Mouse (Mus musculus) MEL (cell line): ENCODE measurements around the gene Fhl2. TPM values are rescaled to one million over a fixed set of nuclear protein-coding genes. Genes with fewer than 3 reads are reported as not detected.

ENCODE experiments used
- DNase-seq: peaks from one replicate; pipeline ENCODE4 v3.0.0; 2011; ENCODE audit warnings: low read depth, low spot score
- H3K27ac ChIP-seq: 2 replicates; pipeline ENCODE4 v1.5.1; 2012; ENCODE audit warnings: low read depth, mild to moderate bottlenecking, control low read depth, low read length, moderate library complexity; ENCODE audit not compliant: control insufficient read depth
- H3K27me3 ChIP-seq, 2 experiments: fragments of 150-350 bp in 1 of 2; sonication (generic) in 1 of 2; 2 replicates each; pipeline ENCODE4 v1.6.1; 2012; ENCODE audit warnings: low read length in 2 of 2, mild to moderate bottlenecking in 2 of 2, improper control_type of control experiment in 1 of 2, moderate library complexity in 1 of 2; ENCODE audit not compliant: insufficient read depth in 2 of 2, control insufficient read depth in 1 of 2
- H3K36me3 ChIP-seq, 2 experiments: 2 replicates each; pipeline ENCODE4 v1.6.1; 2012 to 2014; ENCODE audit warnings: low read length in 2 of 2, improper control_type of control experiment in 1 of 2, inconsistent platforms in 1 of 2, mild to moderate bottlenecking in 1 of 2; ENCODE audit not compliant: insufficient read depth in 2 of 2, control insufficient read depth in 1 of 2
- H3K4me1 ChIP-seq, 2 experiments: fragments of 150-350 bp in 1 of 2; sonication (generic) in 1 of 2; 2 replicates each; pipeline ENCODE4 v1.6.1; 2012; ENCODE audit warnings: low read length in 2 of 2, improper control_type of control experiment in 1 of 2, mild to moderate bottlenecking in 1 of 2; ENCODE audit not compliant: insufficient read depth in 2 of 2, control insufficient read depth in 1 of 2
- H3K4me3 ChIP-seq, 2 experiments: fragments of 150-350 bp in 1 of 2; sonication (generic) in 1 of 2; 2 replicates each; pipeline ENCODE4 v1.5.1; 2012; ENCODE audit warnings: low read depth in 2 of 2, low read length in 2 of 2, mild to moderate bottlenecking in 2 of 2, moderate library complexity in 2 of 2, control low read depth in 1 of 2, improper control_type of control experiment in 1 of 2; ENCODE audit not compliant: control insufficient read depth in 1 of 2, insufficient read depth in 1 of 2
- H3K79me2 ChIP-seq: 2 replicates; pipeline ENCODE4 v1.6.1; 2012; ENCODE audit warnings: mild to moderate bottlenecking, low read length, moderate library complexity; ENCODE audit not compliant: control insufficient read depth, poor library complexity, insufficient read depth
- H3K9ac ChIP-seq: 2 replicates; pipeline ENCODE4 v1.6.1; 2012; ENCODE audit warnings: low read depth, mild to moderate bottlenecking, control low read depth, low read length, moderate library complexity; ENCODE audit not compliant: control insufficient read depth, poor library complexity, severe bottlenecking
- H3K9me3 ChIP-seq: fragments of 150-350 bp; sonication (generic); replicated peaks from 2 replicates; pipeline ENCODE4 v1.6.1; 2012; ENCODE audit warnings: mild to moderate bottlenecking, low read length, improper control_type of control experiment, moderate library complexity; ENCODE audit not compliant: insufficient read depth
- CHD1 ChIP-seq: IDR thresholded peaks from 2 replicates; pipeline ENCODE4 v1.6.1; 2012; ENCODE audit warnings: low read depth, mild to moderate bottlenecking, inconsistent platforms, low read length, improper control_type of control experiment
- CTCF ChIP-seq, 3 experiments: IDR thresholded peaks in 2 of 3; conservative IDR thresholded peaks in 1 of 3; 2 replicates each; pipeline ENCODE4 v1.5.1; 2011 to 2012; ENCODE audit warnings: low read length in 3 of 3, low read depth in 2 of 3, mild to moderate bottlenecking in 2 of 3, improper control_type of control experiment in 1 of 3, inconsistent platforms in 1 of 3, mixed read lengths in 1 of 3, moderate library complexity in 1 of 3; ENCODE audit not compliant: control insufficient read depth in 1 of 3, insufficient read depth in 1 of 3, poor library complexity in 1 of 3, severe bottlenecking in 1 of 3
- ETS1 ChIP-seq: IDR thresholded peaks from 2 replicates; pipeline ENCODE4 v1.6.1; 2012; ENCODE audit warnings: low read depth, mild to moderate bottlenecking, inconsistent platforms, low read length, improper control_type of control experiment, moderate library complexity
- GATA1 ChIP-seq: IDR thresholded peaks from 2 replicates; pipeline ENCODE4 v1.6.1; 2011; ENCODE audit warnings: low read depth, low read length, improper control_type of control experiment
- JUND ChIP-seq: IDR thresholded peaks from 2 replicates; pipeline ENCODE4 v1.6.1; 2011; ENCODE audit warnings: low read depth, mild to moderate bottlenecking, improper control_type of control experiment, low read length
- MXI1 ChIP-seq: IDR thresholded peaks from 2 replicates; pipeline ENCODE4 v1.6.1; 2011; ENCODE audit warnings: mild to moderate bottlenecking, low read depth, low read length, improper control_type of control experiment
- MYC ChIP-seq: IDR thresholded peaks from 2 replicates; pipeline ENCODE4 v1.6.1; 2011; ENCODE audit warnings: low read depth, mild to moderate bottlenecking, low read length, improper control_type of control experiment, moderate library complexity
- NELFE ChIP-seq: IDR thresholded peaks from 2 replicates; pipeline ENCODE4 v1.6.1; 2011; ENCODE audit warnings: low read depth, low read length, improper control_type of control experiment
- POLR2AphosphoS2 ChIP-seq: IDR thresholded peaks from 2 replicates; pipeline ENCODE4 v1.6.1; 2011; ENCODE audit warnings: low read length, improper control_type of control experiment
- RAD21 ChIP-seq: IDR thresholded peaks from 2 replicates; pipeline ENCODE4 v1.6.1; 2011; ENCODE audit warnings: mild to moderate bottlenecking, low read depth, low read length, improper control_type of control experiment
- SIN3A ChIP-seq: IDR thresholded peaks from 2 replicates; pipeline ENCODE4 v1.6.1; 2012; ENCODE audit warnings: low read length, improper control_type of control experiment, inconsistent platforms
- SMC3 ChIP-seq: IDR thresholded peaks from 2 replicates; pipeline ENCODE4 v1.6.1; 2011; ENCODE audit warnings: low read depth, low read length, improper control_type of control experiment
- TCF12 ChIP-seq: IDR thresholded peaks from 2 replicates; pipeline ENCODE4 v1.6.1; 2014; ENCODE audit warnings: low read depth, mild to moderate bottlenecking, inconsistent platforms, low read length, improper control_type of control experiment, moderate library complexity
- UBTF ChIP-seq: IDR thresholded peaks from 2 replicates; pipeline ENCODE4 v1.6.1; 2012; ENCODE audit warnings: low read depth, mild to moderate bottlenecking, inconsistent platforms, low read length, improper control_type of control experiment, moderate library complexity, borderline replicate concordance; ENCODE audit not compliant: insufficient read depth
- USF2 ChIP-seq, 2 experiments: IDR thresholded peaks; 2 replicates each; pipeline ENCODE4 v1.6.1; 2011 to 2012; ENCODE audit warnings: improper control_type of control experiment in 2 of 2, low read length in 2 of 2, borderline replicate concordance in 1 of 2, inconsistent platforms in 1 of 2, low read depth in 1 of 2, mild to moderate bottlenecking in 1 of 2; ENCODE audit not compliant: insufficient read depth in 1 of 2
- ZMIZ1 ChIP-seq: IDR thresholded peaks from 2 replicates; pipeline ENCODE4 v1.6.1; 2012; ENCODE audit warnings: low read depth, mild to moderate bottlenecking, inconsistent platforms, low read length, improper control_type of control experiment, moderate library complexity
- ZNF384 ChIP-seq: IDR thresholded peaks from 2 replicates; pipeline ENCODE4 v1.6.1; 2012; ENCODE audit warnings: low read depth, mild to moderate bottlenecking, inconsistent platforms, low read length, improper control_type of control experiment
- polyA plus RNA-seq, 2 experiments: library from polyadenylated mRNA; stranded (reverse) in 1 of 2; unstranded in 1 of 2; fragments of >175 nt in 1 of 2; fragments of >200 nt in 1 of 2; gene quantifications; 2 replicates each; pipeline versions ENCODE4 v1.2.1 to v1.2.4; 2012; ENCODE audit warnings: low replicate concordance in 2 of 2, low read depth in 1 of 2; ENCODE audit not compliant: insufficient read length in 2 of 2, insufficient read depth in 1 of 2, missing spikeins in 1 of 2
- total RNA-seq: library from RNA; depleted of rRNA; stranded (reverse); fragments of 300-350 nt; gene quantifications from 2 replicates; pipeline ENCODE4 v1.2.3, GENCODE M21; 2012

Gene Fhl2
- total and polyA plus RNA-seq, 3 experiments, result not detected

DNA sequence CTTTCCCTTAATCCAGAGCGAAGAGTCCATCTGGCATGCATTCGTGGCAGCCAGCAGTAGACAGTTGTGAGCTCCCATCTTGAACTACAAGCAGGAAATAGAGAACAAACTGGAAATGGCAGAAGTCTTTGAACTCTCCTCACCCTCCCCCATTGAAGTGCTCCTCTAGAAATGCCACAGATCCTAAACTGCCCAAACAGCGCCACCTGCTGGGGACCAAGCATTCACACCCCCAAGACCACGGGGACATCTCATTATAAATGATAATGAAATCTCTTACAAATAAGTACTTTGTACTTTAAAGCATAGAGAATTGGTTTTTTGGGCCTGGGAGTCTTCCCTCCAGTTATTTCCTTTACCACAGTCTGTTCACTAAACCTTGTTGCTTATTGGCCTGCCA, 86.2 kb downstream of the Fhl2 start:
- H3K27ac ChIP-seq, result no peak overlapping the region
- no peaks in the 10 kb centered on the region for H3K27me3 ChIP-seq
- H3K4me1 ChIP-seq, result peaks cover 0 to 3% of the 10 kb centered on the region in 2 experiments; a peak in 2 of 4 replicates
- H3K36me3 ChIP-seq, result peaks cover 5 to 17% of the 10 kb centered on the region in 2 experiments; a peak in 3 of 4 replicates
- H3K4me3 ChIP-seq, result no peak overlapping the region
- TF ChIP-seq JUND (no peak), ETS1 (no peak), MXI1 (no peak), SMC3 (peak; percentile 69), NELFE (no peak), MYC (no peak), CHD1 (no peak), SIN3A (no peak), RAD21 (peak; percentile 58), GATA1 (no peak), UBTF (no peak), POLR2AphosphoS2 (no peak), CTCF (IDR thresholded peaks at IDR 0.05 in 2 of 3, conservative IDR thresholded peaks at IDR 0.05 in 1 of 3; ENCODE audit: control insufficient read depth in 1 of 3, insufficient read depth in 1 of 3, low read depth in 2 of 3, low read length in 3 of 3, poor library complexity in 1 of 3, severe bottlenecking in 1 of 3) (peak; percentile 71 to 86 (median 80)), ZNF384 (no peak), ZMIZ1 (no peak), USF2 (IDR thresholded peaks at IDR 0.05; ENCODE audit: borderline replicate concordance in 1 of 2, insufficient read depth in 1 of 2, low read depth in 1 of 2, low read length in 2 of 2) (no peak)
- peak; percentile 80 for DNase-seq
- H3K9ac ChIP-seq, result no peak overlapping the region
- H3K79me2 ChIP-seq, result no peaks in the 10 kb centered on the region
- H3K9me3 ChIP-seq, result no peaks in the 10 kb centered on the region

- no peaks in the 10 kb centered on the region for H3K27me3 ChIP-seq
- H3K9ac ChIP-seq, result no peak overlapping the region
- peaks cover 2 to 16% of the 10 kb centered on the region in 2 experiments; a peak in 3 of 4 replicates for H3K36me3 ChIP-seq
- no peaks in the 10 kb centered on the region for H3K9me3 ChIP-seq
- no peaks in the 10 kb centered on the region for H3K79me2 ChIP-seq
- no peak overlapping the region for H3K4me3 ChIP-seq
- no peaks in the 10 kb centered on the region for H3K4me1 ChIP-seq
- no peak for DNase-seq
- no peak for TF ChIP-seq TCF12
- TF ChIP-seq, all 39 proteins: peak for 0
- H3K27ac ChIP-seq, result no peak overlapping the region
Observed at GRCm38 (mm10) chr1:43108729-43109128, 88.1 kb downstream of the Fhl2 start.
